Mouse (Mus musculus) hindbrain, embryonic 11.5 days (tissue): ENCODE measurements at regions not wholly inside any gene's neighbourhood (a gene's known extent, or its start where the extent isn't known, plus 50 kb on each side); places are given as distances from the start of the nearest gene placed in this dataset.
A peak's percentile ranks its signal among the peaks of the same experiment; 100 is the strongest.

Experiments
- ATAC-seq: fragments of 200-750 bp; cut with Nextera tagmentation; 2 replicates; pipeline ENCODE4 v1.8.0; 2017; ENCODE audit warnings: mild to moderate bottlenecking, moderate TSS enrichment, moderate library complexity; ENCODE audit not compliant: low FRiP score
- DNase-seq: peaks from one replicate; pipeline ENCODE4 v3.0.0-alpha.2; 2015; ENCODE audit warnings: low spot score
- H3K27ac ChIP-seq: fragments of 300-500 bp; sonication (generic); 2 replicates; pipeline ENCODE4 v1.5.1; 2014; ENCODE audit warnings: mild to moderate bottlenecking, low read depth, low read length
- H3K27me3 ChIP-seq: fragments of 300-500 bp; sonication (generic); 2 replicates; pipeline ENCODE4 v1.6.1; 2014; ENCODE audit warnings: mild to moderate bottlenecking, low read length, moderate library complexity, mixed read lengths; ENCODE audit not compliant: control insufficient read depth, insufficient read depth
- H3K36me3 ChIP-seq: fragments of 300-500 bp; sonication (generic); 2 replicates; pipeline ENCODE4 v1.6.1; 2014; ENCODE audit warnings: mild to moderate bottlenecking, low read length, moderate library complexity, mixed read lengths; ENCODE audit not compliant: control insufficient read depth, insufficient read depth
- H3K4me1 ChIP-seq: fragments of 300-500 bp; sonication (generic); replicated peaks from 2 replicates; pipeline ENCODE4 v1.6.1; 2014; ENCODE audit warnings: low read length, mixed read lengths; ENCODE audit not compliant: control insufficient read depth, insufficient read depth
- H3K4me2 ChIP-seq: fragments of 300-500 bp; sonication (generic); replicated peaks from 2 replicates; pipeline ENCODE4 v1.6.1; 2014; ENCODE audit warnings: mild to moderate bottlenecking, low read depth, low read length
- H3K4me3 ChIP-seq: fragments of 300-500 bp; sonication (generic); 2 replicates; pipeline ENCODE4 v1.5.1; 2014; ENCODE audit warnings: low read depth, low read length
- H3K9ac ChIP-seq: fragments of 300-500 bp; sonication (generic); 2 replicates; pipeline ENCODE4 v1.6.1; 2014; ENCODE audit warnings: low read depth, low read length
- H3K9me3 ChIP-seq: fragments of 300-500 bp; sonication (generic); 2 replicates; pipeline ENCODE4 v1.6.1; 2016; ENCODE audit warnings: low read length; ENCODE audit not compliant: control insufficient read depth
- WGBS: fragments of 180-500 bp; shearing (Covaris S2); extraction: QIAGEN DNeasy Blood & Tissue Kit; methylation state at CpG from one replicate; pipeline ENCODE4 v1.1.7; 2014; 5-methylcytosine and 5-hydroxymethylcytosine counted together

GRCm38 (mm10) chr8:115423056-115423455 is 284.5 kb downstream of the Maf start:
- H3K36me3 ChIP-seq = no peaks in the 10 kb centered on the region

GRCm38 (mm10) chr8:115420536-115420935 is 287.1 kb downstream of the Maf start:
- no peak overlapping the region for H3K9ac ChIP-seq
- peaks cover 3% of the 10 kb centered on the region; the same call in 1 of the 2 replicates for H3K4me1 ChIP-seq
- H3K27ac ChIP-seq = no peak overlapping the region
- DNase-seq = no peak
- H3K36me3 ChIP-seq = no peaks in the 10 kb centered on the region
- ATAC-seq = no peak
- H3K4me3 ChIP-seq = no peak overlapping the region
- 83% methylated on average over 3 of the region's 3 CpGs for WGBS
- H3K4me2 ChIP-seq = no peak overlapping the region
- no peaks in the 10 kb centered on the region for H3K9me3 ChIP-seq
- no peaks in the 10 kb centered on the region for H3K27me3 ChIP-seq

More at GRCm38 (mm10) chr8:115423056-115423455, 284.5 kb downstream of the Maf start:
- ATAC-seq = no peak
- Histone ChIP-seq H3K9ac (no peak overlapping the region), H3K27ac (no peak overlapping the region), H3K4me2 (no peak overlapping the region), H3K4me1 (peaks cover under 1% of the 10 kb centered on the region; the same call in 1 of the 2 replicates), H3K27me3 (no peaks in the 10 kb centered on the region), H3K9me3 (no peaks in the 10 kb centered on the region), H3K4me3 (no peak overlapping the region)
- no peak for DNase-seq
- 90% methylated on average over 5 of the region's 5 CpGs for WGBS

- Histone ChIP-seq H3K27ac (no peak overlapping the region), H3K4me1 (peaks cover 3% of the 10 kb centered on the region; the same call in 1 of the 2 replicates), H3K4me2 (no peak overlapping the region), H3K9me3 (no peaks in the 10 kb centered on the region), H3K36me3 (no peaks in the 10 kb centered on the region), H3K9ac (no peak overlapping the region), H3K4me3 (no peak overlapping the region), H3K27me3 (no peaks in the 10 kb centered on the region)
- 56% methylated on average over 6 of the region's 6 CpGs for WGBS
- no peak for DNase-seq
- no peak for ATAC-seq
These were observed 287.5 kb downstream of the Maf start for GRCm38 (mm10) chr8:115420131-115420530.

GRCm38 (mm10) chr8:115418056-115418455 is 289.5 kb downstream of the Maf start:
- 37% methylated on average over 6 of the region's 6 CpGs for WGBS

GRCm38 (mm10) chr8:115414061-115414473 is 293.5 kb downstream of the Maf start:
- H3K27ac ChIP-seq = 0 out of 2 replicates have a peak overlapping the region, but pooled peaks have one; percentile 20
- WGBS = 16% methylated on average over 7 of the region's 7 CpGs
- H3K4me1 ChIP-seq = peaks cover 7% of the 10 kb centered on the region; the same call in 1 of the 2 replicates
- no peaks in the 10 kb centered on the region for H3K9me3 ChIP-seq
- H3K27me3 ChIP-seq = no peaks in the 10 kb centered on the region
- H3K4me2 ChIP-seq = no peak overlapping the region
- DNase-seq (peak; percentile 44), ATAC-seq (peak; percentile 79)
- H3K4me3 ChIP-seq = no peak overlapping the region
- no peak overlapping the region; the same call in 1 of the 2 replicates for H3K9ac ChIP-seq
- H3K36me3 ChIP-seq = no peaks in the 10 kb centered on the region

More at GRCm38 (mm10) chr8:115418056-115418455, 289.5 kb downstream of the Maf start:
- H3K4me3 ChIP-seq = no peak overlapping the region
- no peak overlapping the region for H3K4me2 ChIP-seq
- DNase-seq = no peak
- no peak overlapping the region for H3K9ac ChIP-seq
- H3K9me3 ChIP-seq = no peaks in the 10 kb centered on the region
- H3K36me3 ChIP-seq = no peaks in the 10 kb centered on the region
- no peaks in the 10 kb centered on the region for H3K27me3 ChIP-seq
- no peak overlapping the region for H3K27ac ChIP-seq
- H3K4me1 ChIP-seq = peaks cover 7% of the 10 kb centered on the region; the same call in 1 of the 2 replicates
- ATAC-seq = no peak

- H3K27me3 ChIP-seq = no peaks in the 10 kb centered on the region
These were observed 295.8 kb downstream of the Maf start for GRCm38 (mm10) chr8:115411756-115412155.

GRCm38 (mm10) chr8:115411061-115411460 is 296.5 kb downstream of the Maf start:
- Histone ChIP-seq H3K9ac (no peak overlapping the region), H3K27ac (no peak overlapping the region), H3K9me3 (no peaks in the 10 kb centered on the region), H3K4me3 (no peak overlapping the region), H3K36me3 (no peaks in the 10 kb centered on the region), H3K4me2 (no peak overlapping the region), H3K4me1 (peaks cover 4% of the 10 kb centered on the region; the same call in 1 of the 2 replicates), H3K27me3 (no peaks in the 10 kb centered on the region)
- WGBS = 95% methylated on average over 4 of the region's 4 CpGs
- ATAC-seq (no peak), DNase-seq (no peak)

More at GRCm38 (mm10) chr8:115411756-115412155, 295.8 kb downstream of the Maf start:
- WGBS = 82% methylated on average over 5 of the region's 5 CpGs
- H3K9me3 ChIP-seq = no peaks in the 10 kb centered on the region
- no peak for ATAC-seq
- H3K4me3 ChIP-seq = no peak overlapping the region
- no peak overlapping the region for H3K9ac ChIP-seq
- H3K36me3 ChIP-seq = no peaks in the 10 kb centered on the region
- peaks cover 4% of the 10 kb centered on the region; the same call in 1 of the 2 replicates for H3K4me1 ChIP-seq
- no peak for DNase-seq
- no peak overlapping the region for H3K27ac ChIP-seq
- H3K4me2 ChIP-seq = no peak overlapping the region

- no peak for DNase-seq
- Histone ChIP-seq H3K27me3 (no peaks in the 10 kb centered on the region), H3K27ac (no peak overlapping the region), H3K4me1 (peaks cover 4% of the 10 kb centered on the region; the same call in 1 of the 2 replicates), H3K9ac (no peak overlapping the region), H3K4me3 (no peak overlapping the region), H3K9me3 (no peaks in the 10 kb centered on the region), H3K4me2 (no peak overlapping the region), H3K36me3 (no peaks in the 10 kb centered on the region)
- WGBS = 89% methylated on average over 3 of the region's 3 CpGs
- ATAC-seq = no peak
These were observed 297.4 kb downstream of the Maf start for GRCm38 (mm10) chr8:115410191-115410590.

- DNase-seq (no peak), ATAC-seq (no peak)
- Histone ChIP-seq H3K4me2 (no peak overlapping the region), H3K27me3 (no peaks in the 10 kb centered on the region), H3K27ac (no peak overlapping the region), H3K9ac (no peak overlapping the region), H3K4me3 (no peak overlapping the region), H3K4me1 (no peaks in the 10 kb centered on the region), H3K36me3 (no peaks in the 10 kb centered on the region), H3K9me3 (no peaks in the 10 kb centered on the region)
- 90% methylated on average over 4 of the region's 4 CpGs for WGBS
These were observed 300.1 kb downstream of the Maf start for GRCm38 (mm10) chr8:115407535-115407934.
